Mouse (Mus musculus): Measurements from ENCODE around the gene Klf7.

DNA sequence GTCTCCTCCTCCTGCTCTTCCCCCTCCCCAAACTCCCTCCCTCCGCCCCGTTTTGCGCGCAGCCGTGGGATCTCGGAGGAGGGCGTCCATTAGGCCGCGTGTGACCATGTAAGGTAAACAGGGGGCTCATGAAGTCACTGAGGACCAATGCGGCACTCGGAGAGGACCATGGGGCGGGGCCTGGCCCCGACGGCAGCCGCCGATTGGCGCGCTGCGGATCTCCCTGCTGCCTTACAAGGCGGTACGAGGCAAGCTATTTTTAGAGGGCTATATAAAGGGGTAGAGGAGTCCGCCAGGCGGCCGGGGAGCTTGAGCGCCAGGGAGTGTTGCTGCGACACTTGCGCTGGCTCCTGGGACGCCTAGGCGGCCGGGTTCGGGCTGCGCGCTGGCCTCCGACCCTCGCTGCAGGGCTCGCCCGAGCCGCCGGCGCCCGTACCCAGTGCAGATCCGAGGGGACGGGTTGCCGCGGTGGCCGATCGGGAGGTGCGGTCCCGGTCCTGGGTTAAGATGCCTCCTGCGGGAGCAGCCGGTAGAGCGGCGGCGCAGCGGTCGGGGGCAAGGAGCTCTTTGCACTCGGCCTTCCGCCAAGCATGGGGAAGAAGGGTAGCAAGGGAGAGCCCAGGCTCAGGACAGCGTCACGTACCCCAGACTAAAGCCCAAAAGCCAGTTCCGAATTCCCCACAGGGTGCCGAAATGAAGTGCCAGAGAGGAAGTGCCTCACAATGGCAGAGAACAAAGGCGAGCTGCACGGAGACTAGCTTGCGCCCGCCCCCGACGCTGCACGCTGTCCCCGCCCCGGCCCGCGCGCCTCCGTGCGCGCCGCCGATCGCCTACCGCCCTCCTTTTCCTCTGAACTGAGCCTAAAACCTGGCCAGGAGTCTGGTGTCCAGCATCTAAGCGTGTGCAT, at the start of gene Klf7:
- TF ChIP-seq CTCF (IDR thresholded peaks at IDR 0.05; ENCODE audit: extremely low read depth, insufficient read depth, low read length) = no peak
- TF ChIP-seq POLR2A (IDR thresholded peaks at IDR 0.05; ENCODE audit: extremely low read depth, insufficient read depth, low read length) = peak; percentile 99

Measured in cortical plate, adult 2 months (tissue).